Mouse (Mus musculus): ENCODE results near the gene Gm3159. TPM values are rescaled to one million over a fixed set of nuclear protein-coding genes. Genes with fewer than 3 reads are reported as not detected.
"Not testable (repeated sequence)": the region's sequence is repeated elsewhere in the genome, so short reads cannot be mapped to it uniquely, and the experiment has no call there.

Gm3159 gene
- polyA plus RNA-seq (2014; fragmentation: Nextera tagmentation; extraction: Ambion mirVana): not detected in 2 replicates

- 55% methylated on average over 1 of the region's 3 CpGs for WGBS
- not testable (repeated sequence) for H3K27ac ChIP-seq (ENCODE audit: low read length); H3K9ac ChIP-seq (replicated peaks; ENCODE audit: low read depth, low read length); H3K27me3 ChIP-seq (ENCODE audit: control insufficient read depth, insufficient read depth, low read length); H3K4me1 ChIP-seq (ENCODE audit: control insufficient read depth, insufficient read depth, low read length); H3K4me2 ChIP-seq (replicated peaks; ENCODE audit: low read depth, low read length); H3K9me3 ChIP-seq (ENCODE audit: control insufficient read depth, low read depth, low read length); H3K4me3 ChIP-seq (ENCODE audit: low read depth, low read length); ATAC-seq (ENCODE audit: insufficient number of reproducible peaks, insufficient read depth, low FRiP score, low read depth); H3K36me3 ChIP-seq (ENCODE audit: control insufficient read depth, insufficient read depth, low read length)
Observed at GRCm38 (mm10) chr14:4397226-4397625, at the start of gene Gm3159. Gene Gm3159, plus strand, starts transcription at chr14:4397526.

- WGBS: 92% methylated on average over 1 of the region's 3 CpGs
- H3K4me3 ChIP-seq (ENCODE audit: low read depth, low read length); H3K27me3 ChIP-seq (ENCODE audit: control insufficient read depth, insufficient read depth, low read length); H3K4me2 ChIP-seq (replicated peaks; ENCODE audit: low read depth, low read length); ATAC-seq (ENCODE audit: insufficient number of reproducible peaks, insufficient read depth, low FRiP score, low read depth); H3K4me1 ChIP-seq (ENCODE audit: control insufficient read depth, insufficient read depth, low read length); H3K9me3 ChIP-seq (ENCODE audit: control insufficient read depth, low read depth, low read length); H3K36me3 ChIP-seq (ENCODE audit: control insufficient read depth, insufficient read depth, low read length); H3K27ac ChIP-seq (ENCODE audit: low read length); H3K9ac ChIP-seq (replicated peaks; ENCODE audit: low read depth, low read length): not testable (repeated sequence)
Observed at GRCm38 (mm10) chr14:4368991-4369390, 28.3 kb upstream of the Gm3159 start.

- not testable (repeated sequence) for H3K9ac ChIP-seq (replicated peaks; ENCODE audit: low read depth, low read length); H3K27ac ChIP-seq (ENCODE audit: low read length); ATAC-seq (ENCODE audit: insufficient number of reproducible peaks, insufficient read depth, low FRiP score, low read depth); H3K36me3 ChIP-seq (ENCODE audit: control insufficient read depth, insufficient read depth, low read length); H3K4me3 ChIP-seq (ENCODE audit: low read depth, low read length); H3K9me3 ChIP-seq (ENCODE audit: control insufficient read depth, low read depth, low read length); H3K4me2 ChIP-seq (replicated peaks; ENCODE audit: low read depth, low read length); H3K27me3 ChIP-seq (ENCODE audit: control insufficient read depth, insufficient read depth, low read length); H3K4me1 ChIP-seq (ENCODE audit: control insufficient read depth, insufficient read depth, low read length)
- 67% methylated on average over 3 of the region's 3 CpGs for WGBS
Observed at GRCm38 (mm10) chr14:4369691-4370090, 27.6 kb upstream of the Gm3159 start.

GRCm38 (mm10) chr14:4377871-4378270 lies 19.5 kb upstream of the Gm3159 start:
- H3K4me1 ChIP-seq (ENCODE audit: control insufficient read depth, insufficient read depth, low read length); H3K9ac ChIP-seq (replicated peaks; ENCODE audit: low read depth, low read length); H3K9me3 ChIP-seq (ENCODE audit: control insufficient read depth, low read depth, low read length); H3K27ac ChIP-seq (ENCODE audit: low read length); H3K4me2 ChIP-seq (replicated peaks; ENCODE audit: low read depth, low read length); ATAC-seq (ENCODE audit: insufficient number of reproducible peaks, insufficient read depth, low FRiP score, low read depth); H3K36me3 ChIP-seq (ENCODE audit: control insufficient read depth, insufficient read depth, low read length); H3K4me3 ChIP-seq (ENCODE audit: low read depth, low read length); H3K27me3 ChIP-seq (ENCODE audit: control insufficient read depth, insufficient read depth, low read length): not testable (repeated sequence)

GRCm38 (mm10) chr14:4385606-4386005 lies 11.7 kb upstream of the Gm3159 start:
- H3K4me1 ChIP-seq (ENCODE audit: control insufficient read depth, insufficient read depth, low read length); H3K36me3 ChIP-seq (ENCODE audit: control insufficient read depth, insufficient read depth, low read length); H3K9ac ChIP-seq (replicated peaks; ENCODE audit: low read depth, low read length); H3K4me2 ChIP-seq (replicated peaks; ENCODE audit: low read depth, low read length); H3K9me3 ChIP-seq (ENCODE audit: control insufficient read depth, low read depth, low read length); H3K4me3 ChIP-seq (ENCODE audit: low read depth, low read length); H3K27ac ChIP-seq (ENCODE audit: low read length); H3K27me3 ChIP-seq (ENCODE audit: control insufficient read depth, insufficient read depth, low read length); ATAC-seq (ENCODE audit: insufficient number of reproducible peaks, insufficient read depth, low FRiP score, low read depth): not testable (repeated sequence)

- H3K27ac ChIP-seq (ENCODE audit: low read length); H3K4me3 ChIP-seq (ENCODE audit: low read depth, low read length); ATAC-seq (ENCODE audit: insufficient number of reproducible peaks, insufficient read depth, low FRiP score, low read depth); H3K9me3 ChIP-seq (ENCODE audit: control insufficient read depth, low read depth, low read length); H3K4me1 ChIP-seq (ENCODE audit: control insufficient read depth, insufficient read depth, low read length); H3K27me3 ChIP-seq (ENCODE audit: control insufficient read depth, insufficient read depth, low read length); H3K9ac ChIP-seq (replicated peaks; ENCODE audit: low read depth, low read length); H3K36me3 ChIP-seq (ENCODE audit: control insufficient read depth, insufficient read depth, low read length); H3K4me2 ChIP-seq (replicated peaks; ENCODE audit: low read depth, low read length): not testable (repeated sequence)
- 92% methylated on average over 2 of the region's 6 CpGs for WGBS
Observed at GRCm38 (mm10) chr14:4392841-4393530, 4.3 kb upstream of the Gm3159 start.

GRCm38 (mm10) chr14:4398624-4399023 lies 1.3 kb downstream of the Gm3159 start:
- not testable (repeated sequence) for H3K9me3 ChIP-seq (ENCODE audit: control insufficient read depth, low read depth, low read length); H3K4me2 ChIP-seq (replicated peaks; ENCODE audit: low read depth, low read length); H3K4me3 ChIP-seq (ENCODE audit: low read depth, low read length); H3K36me3 ChIP-seq (ENCODE audit: control insufficient read depth, insufficient read depth, low read length); H3K4me1 ChIP-seq (ENCODE audit: control insufficient read depth, insufficient read depth, low read length); H3K9ac ChIP-seq (replicated peaks; ENCODE audit: low read depth, low read length); ATAC-seq (ENCODE audit: insufficient number of reproducible peaks, insufficient read depth, low FRiP score, low read depth); H3K27me3 ChIP-seq (ENCODE audit: control insufficient read depth, insufficient read depth, low read length); H3K27ac ChIP-seq (ENCODE audit: low read length)

GRCm38 (mm10) chr14:4400115-4400789 lies 2.9 kb downstream of the Gm3159 start:
- H3K9me3 ChIP-seq (ENCODE audit: control insufficient read depth, low read depth, low read length); H3K27me3 ChIP-seq (ENCODE audit: control insufficient read depth, insufficient read depth, low read length); ATAC-seq (ENCODE audit: insufficient number of reproducible peaks, insufficient read depth, low FRiP score, low read depth); H3K4me2 ChIP-seq (replicated peaks; ENCODE audit: low read depth, low read length); H3K9ac ChIP-seq (replicated peaks; ENCODE audit: low read depth, low read length); H3K4me1 ChIP-seq (ENCODE audit: control insufficient read depth, insufficient read depth, low read length); H3K4me3 ChIP-seq (ENCODE audit: low read depth, low read length); H3K27ac ChIP-seq (ENCODE audit: low read length); H3K36me3 ChIP-seq (ENCODE audit: control insufficient read depth, insufficient read depth, low read length): not testable (repeated sequence)
- 80% methylated on average over 4 of the region's 5 CpGs for WGBS

GRCm38 (mm10) chr14:4401245-4401644 lies 3.9 kb downstream of the Gm3159 start:
- not testable (repeated sequence) for H3K9ac ChIP-seq (replicated peaks; ENCODE audit: low read depth, low read length); ATAC-seq (ENCODE audit: insufficient number of reproducible peaks, insufficient read depth, low FRiP score, low read depth); H3K27me3 ChIP-seq (ENCODE audit: control insufficient read depth, insufficient read depth, low read length); H3K36me3 ChIP-seq (ENCODE audit: control insufficient read depth, insufficient read depth, low read length); H3K27ac ChIP-seq (ENCODE audit: low read length); H3K4me1 ChIP-seq (ENCODE audit: control insufficient read depth, insufficient read depth, low read length); H3K4me3 ChIP-seq (ENCODE audit: low read depth, low read length); H3K4me2 ChIP-seq (replicated peaks; ENCODE audit: low read depth, low read length); H3K9me3 ChIP-seq (ENCODE audit: control insufficient read depth, low read depth, low read length)
- WGBS: 75% methylated on average over 4 of the region's 5 CpGs

All from stomach, embryonic 14.5 days (tissue).